Mouse (Mus musculus): ENCODE measurements at regions not wholly inside any gene's neighbourhood (a gene's known extent, or its start where the extent isn't known, plus 50 kb on each side); places are given as distances from the start of the nearest gene placed in this dataset.

GRCm38 (mm10) chr4:153805727-153806126 lies 151.3 kb upstream of the A430005L14Rik start:
- TF ChIP-seq EP300 (IDR thresholded peaks at IDR 0.05; ENCODE audit: low read depth) (no peak), CTCF (IDR thresholded peaks at IDR 0.05; ENCODE audit: low read depth) (no peak)
- no peaks in the 10 kb centered on the region for H3K36me3 ChIP-seq (replicated peaks; ENCODE audit: control insufficient read depth, insufficient read depth, low read length)
- no peak for ATAC-seq (ENCODE audit: insufficient read depth, low read depth)
- DNase-seq (ENCODE audit: low spot score) = no peak
- H3K4me1 ChIP-seq (ENCODE audit: control insufficient read depth, insufficient read depth) = no peaks in the 10 kb centered on the region
- no peaks in the 10 kb centered on the region for H3K9me3 ChIP-seq (replicated peaks; ENCODE audit: control insufficient read depth, low read length)
- H3K4me2 ChIP-seq (ENCODE audit: low read depth, low read length) = no peak overlapping the region
- 0 out of 2 replicates have a peak, but pooled peaks cover 13% of the 10 kb centered on the region for H3K27me3 ChIP-seq (ENCODE audit: control insufficient read depth, insufficient read depth, low read length)
- no peak overlapping the region for H3K4me3 ChIP-seq (ENCODE audit: low read depth, low read length)
- no peak overlapping the region for H3K27ac ChIP-seq (ENCODE audit: low read depth)
- 31% methylated on average over 4 of the region's 4 CpGs for WGBS
- no peak overlapping the region for H3K9ac ChIP-seq (replicated peaks; ENCODE audit: low read depth, low read length)

GRCm38 (mm10) chr4:153806180-153806692 lies 150.8 kb upstream of the A430005L14Rik start:
- Histone ChIP-seq H3K4me3 (ENCODE audit: low read depth, low read length) (no peak overlapping the region), H3K27ac (ENCODE audit: low read depth) (no peak overlapping the region), H3K4me1 (ENCODE audit: control insufficient read depth, insufficient read depth) (no peaks in the 10 kb centered on the region), H3K36me3 (replicated peaks; ENCODE audit: control insufficient read depth, insufficient read depth, low read length) (no peaks in the 10 kb centered on the region), H3K4me2 (ENCODE audit: low read depth, low read length) (no peak overlapping the region), H3K9ac (replicated peaks; ENCODE audit: low read depth, low read length) (no peak overlapping the region), H3K9me3 (replicated peaks; ENCODE audit: control insufficient read depth, low read length) (no peaks in the 10 kb centered on the region), H3K27me3 (ENCODE audit: control insufficient read depth, insufficient read depth, low read length) (0 out of 2 replicates have a peak, but pooled peaks cover 13% of the 10 kb centered on the region)
- DNase-seq (ENCODE audit: low spot score) (no peak), ATAC-seq (ENCODE audit: insufficient read depth, low read depth) (no peak)
- WGBS = 10% methylated on average over 10 of the region's 10 CpGs
- TF ChIP-seq EP300 (IDR thresholded peaks at IDR 0.05; ENCODE audit: low read depth) (no peak), CTCF (IDR thresholded peaks at IDR 0.05; ENCODE audit: low read depth) (no peak)

DNA sequence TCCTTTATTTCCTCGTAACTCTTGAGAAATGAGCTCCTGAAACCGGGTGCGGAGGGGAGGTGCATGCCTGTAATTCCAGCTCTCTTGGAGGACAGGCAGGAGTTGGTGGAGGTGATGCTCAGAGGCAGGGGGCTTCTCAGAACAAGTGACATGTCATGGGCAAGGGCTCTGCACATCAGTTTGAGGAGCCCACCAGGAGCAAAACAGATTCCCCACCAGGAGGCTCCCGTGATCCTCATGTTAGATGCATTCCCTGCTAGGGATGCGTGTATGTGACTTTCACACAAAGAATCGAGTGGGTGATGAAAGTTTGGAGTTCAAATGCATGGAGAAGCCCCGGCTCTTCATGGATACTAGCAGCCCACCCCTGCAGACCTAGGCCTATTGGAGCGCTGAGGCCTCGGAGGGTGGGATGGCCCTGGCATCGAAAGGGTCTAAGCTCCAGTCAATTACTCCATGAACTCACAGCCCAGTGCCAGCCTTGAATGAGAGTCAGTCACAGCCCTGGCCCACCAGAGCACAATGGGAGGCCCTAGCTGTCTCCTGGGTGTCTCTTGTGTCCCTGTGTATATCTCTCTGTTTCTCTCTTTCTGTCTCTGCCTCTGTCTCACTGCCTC lies 150.1 kb upstream of the A430005L14Rik start:
- no peak overlapping the region for H3K27ac ChIP-seq (ENCODE audit: low read depth)
- H3K9ac ChIP-seq (replicated peaks; ENCODE audit: low read depth, low read length) = no peak overlapping the region
- H3K4me1 ChIP-seq (ENCODE audit: control insufficient read depth, insufficient read depth) = no peaks in the 10 kb centered on the region
- H3K36me3 ChIP-seq (replicated peaks; ENCODE audit: control insufficient read depth, insufficient read depth, low read length) = no peaks in the 10 kb centered on the region
- no peak for TF ChIP-seq EP300 (IDR thresholded peaks at IDR 0.05; ENCODE audit: low read depth)
- TF ChIP-seq CTCF (IDR thresholded peaks at IDR 0.05; ENCODE audit: low read depth) = no peak
- H3K4me2 ChIP-seq (ENCODE audit: low read depth, low read length) = no peak overlapping the region
- 31% methylated on average over 10 of the region's 10 CpGs for WGBS
- no peak for DNase-seq (ENCODE audit: low spot score)
- H3K27me3 ChIP-seq (ENCODE audit: control insufficient read depth, insufficient read depth, low read length) = 0 out of 2 replicates have a peak, but pooled peaks cover 13% of the 10 kb centered on the region
- ATAC-seq (ENCODE audit: insufficient read depth, low read depth) = no peak
- no peak overlapping the region for H3K4me3 ChIP-seq (ENCODE audit: low read depth, low read length)
- no peaks in the 10 kb centered on the region for H3K9me3 ChIP-seq (replicated peaks; ENCODE audit: control insufficient read depth, low read length)

GRCm38 (mm10) chr4:153812866-153813265 lies 144.2 kb upstream of the A430005L14Rik start:
- ATAC-seq (ENCODE audit: insufficient read depth, low read depth) (no peak), DNase-seq (ENCODE audit: low spot score) (no peak)
- H3K9me3 ChIP-seq (replicated peaks; ENCODE audit: control insufficient read depth, low read length) = no peaks in the 10 kb centered on the region
- no peak for TF ChIP-seq CTCF (IDR thresholded peaks at IDR 0.05; ENCODE audit: low read depth)
- no peak for TF ChIP-seq EP300 (IDR thresholded peaks at IDR 0.05; ENCODE audit: low read depth)
- no peak overlapping the region for H3K9ac ChIP-seq (replicated peaks; ENCODE audit: low read depth, low read length)
- H3K27ac ChIP-seq (ENCODE audit: low read depth) = no peak overlapping the region
- no peaks in the 10 kb centered on the region for H3K36me3 ChIP-seq (replicated peaks; ENCODE audit: control insufficient read depth, insufficient read depth, low read length)
- no peaks in the 10 kb centered on the region for H3K27me3 ChIP-seq (ENCODE audit: control insufficient read depth, insufficient read depth, low read length)
- 84% methylated on average over 9 of the region's 9 CpGs for WGBS
- H3K4me2 ChIP-seq (ENCODE audit: low read depth, low read length) = no peak overlapping the region
- no peaks in the 10 kb centered on the region for H3K4me1 ChIP-seq (ENCODE audit: control insufficient read depth, insufficient read depth)
- no peak overlapping the region for H3K4me3 ChIP-seq (ENCODE audit: low read depth, low read length)

DNA sequence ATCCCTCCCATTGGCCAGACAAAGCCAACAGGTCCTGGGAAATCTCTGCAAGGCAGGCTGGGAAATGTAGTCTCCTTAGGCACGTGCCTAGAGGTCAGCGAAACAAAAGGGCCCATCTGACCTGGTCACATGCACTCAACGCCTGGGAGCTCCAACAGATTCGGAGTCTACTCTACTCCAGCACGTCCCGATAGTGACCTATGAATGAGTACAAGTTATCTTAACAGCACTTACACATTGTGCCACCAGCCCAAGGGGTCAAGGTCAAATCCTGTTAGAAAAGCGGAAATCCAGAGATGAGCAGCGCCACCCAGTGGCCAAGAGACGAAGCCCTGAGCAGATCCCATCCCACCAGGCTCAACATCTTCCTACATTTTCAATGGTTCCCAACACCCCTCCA lies 129.1 kb upstream of the A430005L14Rik start:
- Histone ChIP-seq H3K9ac (replicated peaks; ENCODE audit: low read depth, low read length) (no peak overlapping the region), H3K9me3 (replicated peaks; ENCODE audit: control insufficient read depth, low read length) (no peaks in the 10 kb centered on the region), H3K4me3 (ENCODE audit: low read depth, low read length) (no peak overlapping the region), H3K4me1 (ENCODE audit: control insufficient read depth, insufficient read depth) (no peaks in the 10 kb centered on the region), H3K4me2 (ENCODE audit: low read depth, low read length) (no peak overlapping the region), H3K27ac (ENCODE audit: low read depth) (no peak overlapping the region), H3K27me3 (ENCODE audit: control insufficient read depth, insufficient read depth, low read length) (no peaks in the 10 kb centered on the region), H3K36me3 (replicated peaks; ENCODE audit: control insufficient read depth, insufficient read depth, low read length) (no peaks in the 10 kb centered on the region)
- DNase-seq (ENCODE audit: low spot score) (no peak), ATAC-seq (ENCODE audit: insufficient read depth, low read depth) (no peak)
- 49% methylated on average over 9 of the region's 9 CpGs for WGBS
- TF ChIP-seq EP300 (IDR thresholded peaks at IDR 0.05; ENCODE audit: low read depth) = no peak

GRCm38 (mm10) chr4:153829766-153830165 lies 127.3 kb upstream of the A430005L14Rik start:
- no peaks in the 10 kb centered on the region for H3K4me1 ChIP-seq (ENCODE audit: control insufficient read depth, insufficient read depth)
- no peak overlapping the region for H3K27ac ChIP-seq (ENCODE audit: low read depth)
- no peaks in the 10 kb centered on the region for H3K9me3 ChIP-seq (replicated peaks; ENCODE audit: control insufficient read depth, low read length)
- 81% methylated on average over 9 of the region's 9 CpGs for WGBS
- H3K27me3 ChIP-seq (ENCODE audit: control insufficient read depth, insufficient read depth, low read length) = no peaks in the 10 kb centered on the region
- no peak overlapping the region for H3K4me2 ChIP-seq (ENCODE audit: low read depth, low read length)
- H3K9ac ChIP-seq (replicated peaks; ENCODE audit: low read depth, low read length) = no peak overlapping the region
- no peak overlapping the region for H3K4me3 ChIP-seq (ENCODE audit: low read depth, low read length)
- ATAC-seq (ENCODE audit: insufficient read depth, low read depth) (no peak), DNase-seq (ENCODE audit: low spot score) (no peak)
- no peaks in the 10 kb centered on the region for H3K36me3 ChIP-seq (replicated peaks; ENCODE audit: control insufficient read depth, insufficient read depth, low read length)
- TF ChIP-seq EP300 (IDR thresholded peaks at IDR 0.05; ENCODE audit: low read depth) (no peak), CTCF (IDR thresholded peaks at IDR 0.05; ENCODE audit: low read depth) (no peak)
